Mouse (Mus musculus) kidney, adult 8-10 months (tissue): ENCODE results near the gene Pafah1b2.
A peak's percentile ranks its signal among the peaks of the same experiment; 100 is the strongest.

ENCODE experiments used
- DNase-seq, 2 experiments: peaks; one replicate each; pipeline ENCODE4 v3.0.0; 2022

The Pafah1b2 gene

DNA sequence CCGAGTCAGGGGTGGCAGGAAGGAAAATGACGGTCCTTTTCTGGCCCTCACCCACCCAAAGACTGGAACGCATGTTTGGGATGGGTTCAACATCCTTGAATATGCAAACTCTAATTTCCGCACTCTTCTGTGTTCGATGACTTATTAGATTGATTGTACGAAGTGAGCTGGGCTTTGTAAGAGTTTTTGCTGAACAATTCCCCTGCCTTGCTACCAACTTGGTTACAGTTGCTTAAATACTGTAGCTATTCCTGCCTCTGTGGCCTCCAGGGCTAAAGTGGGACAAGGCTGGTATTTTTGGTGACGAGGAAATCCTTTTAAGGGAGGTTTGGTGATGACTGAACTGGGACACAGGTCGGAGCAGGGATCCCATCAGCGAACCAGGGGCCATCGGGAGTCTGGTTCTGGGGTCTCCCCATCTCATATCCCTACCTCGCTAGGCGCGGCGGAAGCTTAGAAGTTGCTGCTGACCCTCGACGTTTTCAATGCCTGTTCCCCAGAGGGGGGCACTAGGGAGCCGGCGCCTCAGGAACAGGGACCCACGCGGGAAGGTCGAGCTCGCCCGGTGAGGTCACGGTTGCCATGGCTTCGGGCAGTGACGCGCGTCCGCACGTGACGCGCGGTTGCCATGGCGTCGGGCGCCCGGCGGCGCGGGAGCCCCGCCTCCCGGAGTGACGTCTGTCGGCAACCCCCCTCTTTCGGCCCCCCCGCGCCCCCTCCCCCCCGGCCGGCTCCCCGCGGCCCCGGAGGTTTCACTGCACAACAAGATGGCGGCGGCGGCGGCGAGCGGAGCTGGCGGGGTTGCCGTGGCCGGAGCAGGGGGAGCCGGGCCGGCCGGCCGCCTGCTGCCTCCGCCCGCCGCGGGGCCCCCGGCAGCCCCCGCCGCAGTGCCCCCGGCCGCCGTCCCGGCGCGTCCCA lies at the start of gene Pafah1b2, which contains the start of gene Sik3:
Gene Pafah1b2 (minus strand): TSS at position 600 of the 918 bp plus-strand sequence.
Gene Sik3 (plus strand): TSS at position 730 of the 918 bp plus-strand sequence.
- peak; percentile 95 to 96 for DNase-seq

DNA sequence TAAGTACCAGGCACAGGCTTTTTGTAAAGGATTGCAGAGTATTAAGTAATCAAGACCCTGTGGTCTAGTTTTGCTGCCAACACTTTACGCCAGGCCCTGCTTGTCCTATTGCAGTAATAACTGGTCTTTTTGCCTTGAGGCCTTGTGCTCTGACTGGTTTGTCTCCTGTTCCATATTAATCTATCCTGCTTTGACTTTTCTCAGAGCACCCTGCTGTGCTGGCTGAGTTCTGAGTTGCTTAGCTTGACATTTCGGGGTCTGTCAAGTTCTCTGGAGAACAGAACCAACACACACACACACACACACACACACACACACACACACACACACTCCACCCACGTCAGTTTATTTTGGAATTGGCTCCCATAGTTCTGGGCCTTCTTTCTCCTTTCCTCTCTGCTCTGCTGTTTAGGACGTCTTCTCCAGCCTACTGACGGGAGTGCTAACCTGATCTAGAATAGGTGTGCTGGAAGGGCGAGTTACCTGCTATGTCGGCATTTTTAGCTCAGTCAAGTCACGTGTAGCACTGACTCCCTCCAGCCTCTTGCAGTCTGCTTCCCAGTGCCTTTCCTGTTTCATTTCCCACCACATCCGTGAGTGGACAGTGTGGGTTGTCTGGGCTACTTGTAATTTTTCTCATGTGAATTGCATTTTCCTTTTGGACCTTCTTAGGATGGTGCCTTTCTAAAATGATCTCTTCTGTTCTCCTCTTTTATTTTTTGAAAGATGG lies 49.4 kb upstream of the Pafah1b2 start:
- DNase-seq, result peak; percentile 38 to 45

DNA sequence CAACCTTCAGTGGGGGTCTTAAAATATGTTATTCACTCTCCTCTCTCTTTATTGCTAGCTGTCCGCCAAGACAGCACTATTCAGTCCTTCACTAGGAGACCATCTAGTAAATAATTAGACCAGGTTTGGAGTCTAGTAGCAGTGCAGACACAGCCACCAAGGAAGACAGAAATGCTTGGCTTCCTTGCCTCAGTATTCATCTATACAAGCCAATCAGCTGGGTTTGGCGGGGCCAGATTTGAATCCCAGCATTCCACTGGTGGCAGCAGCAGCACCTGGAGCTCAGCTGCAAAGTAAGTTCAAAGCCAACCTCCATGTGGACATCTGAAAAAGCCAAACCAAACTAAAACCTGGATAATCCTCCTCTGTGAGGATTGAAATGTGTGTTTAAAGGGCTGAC lies 47.8 kb upstream of the Pafah1b2 start:
- peak in 1 of 2 experiments; percentile 29 for DNase-seq

DNA sequence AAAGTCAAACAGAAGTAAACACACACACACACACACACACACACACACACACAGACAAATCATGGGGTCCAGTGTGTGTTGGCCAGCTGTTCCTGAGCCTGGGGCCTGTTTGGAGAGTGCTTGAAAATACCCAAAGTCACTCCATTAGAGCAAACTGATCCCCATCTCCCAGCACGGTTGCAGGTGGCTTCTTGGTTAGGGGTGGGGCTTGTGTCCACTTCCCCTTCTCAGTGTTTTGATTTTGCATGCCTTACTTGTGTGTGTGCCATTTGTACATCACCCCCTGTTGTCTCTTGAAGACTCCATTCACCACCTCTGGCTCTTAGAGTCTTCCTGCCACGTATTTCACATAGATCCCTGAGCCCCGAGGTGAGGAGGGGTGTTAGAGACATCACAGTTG lies 45.6 kb upstream of the Pafah1b2 start:
- no peak for DNase-seq

DNA sequence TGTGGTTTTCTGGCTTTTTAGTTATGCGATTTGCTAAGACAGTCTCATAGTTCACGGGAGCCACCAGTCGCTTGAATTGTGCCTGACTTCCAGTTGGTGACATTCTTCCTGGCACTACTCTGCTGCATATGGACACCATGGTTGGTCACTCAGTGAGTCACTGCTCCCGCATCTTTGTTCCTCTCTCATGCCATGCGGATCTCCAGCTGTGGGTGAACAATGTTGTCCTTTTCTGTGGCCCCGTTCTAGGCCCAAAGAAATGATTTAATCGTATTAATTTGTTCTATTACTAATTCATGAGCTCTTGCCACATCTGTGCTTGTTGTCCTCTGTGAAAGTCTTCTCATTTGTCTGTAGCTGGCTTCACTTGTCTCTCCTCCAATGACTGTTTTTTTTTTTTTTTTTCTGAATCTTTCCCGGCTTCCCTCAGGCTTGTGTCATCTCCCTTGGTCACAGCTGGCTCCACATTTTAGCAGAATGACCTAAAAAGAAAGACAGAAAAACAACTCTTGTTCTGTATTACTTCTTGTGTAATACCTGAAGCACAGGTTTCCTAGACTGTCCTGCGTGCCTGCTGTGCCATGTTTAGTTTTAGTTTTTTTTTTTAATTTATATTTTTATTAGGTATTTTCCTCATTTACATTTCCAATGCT lies 40.6 kb upstream of the Pafah1b2 start:
- DNase-seq, result no peak

DNA sequence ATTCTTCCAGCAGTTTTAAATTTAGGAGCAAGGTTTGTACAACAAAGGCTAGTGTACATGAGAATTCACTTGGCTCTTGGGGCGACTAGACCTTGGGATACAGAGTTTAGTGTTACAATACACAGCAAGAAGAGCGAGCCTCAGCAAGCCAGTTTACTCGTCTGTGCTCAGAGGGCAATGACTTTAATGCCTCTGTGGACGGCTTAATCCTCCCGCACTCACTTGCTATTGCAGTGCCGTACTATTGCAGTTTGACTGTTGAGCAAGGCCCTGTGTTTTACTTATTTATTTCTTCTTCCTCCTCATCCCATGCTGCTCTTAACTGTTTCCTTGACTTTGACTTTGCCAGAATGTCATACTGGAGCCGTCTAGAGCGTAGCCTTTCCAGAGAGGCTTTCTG lies 37.7 kb upstream of the Pafah1b2 start:
- no peak for DNase-seq

DNA sequence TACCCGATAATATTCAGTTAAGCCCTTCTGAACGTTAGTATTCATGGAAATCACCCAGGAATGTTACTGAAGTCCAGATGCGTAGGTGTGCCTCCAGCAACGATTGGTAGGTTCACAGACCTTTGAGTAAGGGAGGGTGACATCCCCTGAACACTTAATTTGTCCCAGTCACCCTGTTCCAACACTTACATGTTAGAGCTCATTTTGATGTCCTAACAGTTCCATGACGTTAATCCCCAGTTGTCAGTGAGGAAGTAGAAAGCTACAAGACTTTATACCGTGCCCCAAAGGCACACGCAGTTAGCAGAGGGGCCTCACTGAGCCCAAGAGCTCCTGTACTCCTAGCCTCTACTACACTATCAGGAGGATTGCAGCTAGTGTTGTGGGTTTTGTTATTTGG lies 37.0 kb upstream of the Pafah1b2 start:
- DNase-seq, result no peak

DNA sequence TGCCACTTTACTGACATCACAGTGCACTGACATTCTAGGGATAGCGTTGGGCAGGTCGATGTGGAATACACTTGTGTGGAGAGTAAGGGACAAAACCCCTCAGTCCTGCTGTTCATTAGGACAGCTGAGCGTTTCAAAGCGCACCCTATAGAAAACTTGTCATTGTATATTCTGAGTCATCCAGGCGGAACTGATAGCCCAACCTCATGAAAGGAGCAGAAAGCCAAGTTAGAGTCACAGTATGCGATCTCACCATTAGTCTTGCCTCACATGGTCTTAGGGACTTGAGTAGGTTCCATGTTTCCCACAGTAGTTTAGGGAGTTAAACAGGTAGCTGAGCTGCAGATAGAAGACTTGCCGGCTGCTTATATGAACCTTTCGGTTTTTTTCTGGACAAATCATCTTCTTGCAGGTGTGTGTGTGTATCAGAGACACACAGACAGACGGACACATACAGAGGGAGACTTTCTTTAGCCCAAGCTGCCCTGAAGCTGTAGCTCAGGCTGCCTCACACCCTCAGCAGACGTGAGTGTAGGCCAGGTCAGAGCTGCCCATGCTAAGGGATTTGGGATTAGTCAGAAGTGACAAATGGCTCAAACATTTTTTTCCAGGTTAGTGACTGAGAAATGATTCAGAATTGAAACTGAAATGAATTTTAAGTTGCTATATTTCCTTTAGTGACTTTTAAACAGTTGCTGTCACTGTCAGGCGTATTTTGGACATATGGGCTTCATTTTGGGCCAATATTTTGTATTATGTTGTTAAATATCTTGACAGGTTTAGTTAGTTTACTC lies 34.4 kb upstream of the Pafah1b2 start:
- no peak for DNase-seq

DNA sequence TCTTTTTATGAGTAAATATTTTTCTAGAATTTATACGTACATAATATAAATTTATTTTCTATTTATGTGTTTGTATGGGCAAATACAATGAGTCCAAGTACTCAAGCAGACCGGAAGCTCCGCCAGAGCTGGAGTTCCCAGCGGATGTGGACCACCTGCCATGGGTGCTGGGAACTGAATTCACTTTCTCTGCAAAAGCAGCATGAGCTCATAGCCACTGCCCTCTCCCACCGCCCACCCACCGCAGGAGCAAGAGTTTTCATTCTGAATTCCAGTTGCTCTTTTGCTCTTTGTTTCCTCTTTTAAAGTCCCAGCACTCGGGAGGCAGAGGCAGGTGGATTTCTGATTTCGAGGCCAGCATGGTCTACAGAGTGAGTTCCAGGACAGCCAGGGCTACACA lies 31.1 kb upstream of the Pafah1b2 start:
- DNase-seq, result no peak

DNA sequence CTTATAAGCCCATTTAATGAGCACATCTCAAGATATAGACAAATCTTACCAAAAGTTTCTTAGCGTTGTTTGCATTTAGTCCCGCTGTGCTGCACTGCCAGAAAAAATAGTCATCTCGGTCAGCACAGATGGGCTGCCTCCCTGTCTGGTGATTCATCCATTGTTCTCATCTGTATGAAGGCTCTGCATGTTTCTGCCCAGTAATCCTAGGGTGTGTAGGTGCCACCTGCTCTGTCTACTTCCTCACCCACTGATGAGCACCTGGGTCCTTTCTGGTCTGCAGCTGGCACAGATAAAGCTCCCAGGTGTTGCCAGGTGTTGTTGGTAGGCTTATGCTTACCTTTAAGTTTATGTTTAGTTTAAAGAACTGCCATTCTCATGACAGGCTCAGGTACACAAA lies 29.9 kb upstream of the Pafah1b2 start:
- DNase-seq, result no peak

DNA sequence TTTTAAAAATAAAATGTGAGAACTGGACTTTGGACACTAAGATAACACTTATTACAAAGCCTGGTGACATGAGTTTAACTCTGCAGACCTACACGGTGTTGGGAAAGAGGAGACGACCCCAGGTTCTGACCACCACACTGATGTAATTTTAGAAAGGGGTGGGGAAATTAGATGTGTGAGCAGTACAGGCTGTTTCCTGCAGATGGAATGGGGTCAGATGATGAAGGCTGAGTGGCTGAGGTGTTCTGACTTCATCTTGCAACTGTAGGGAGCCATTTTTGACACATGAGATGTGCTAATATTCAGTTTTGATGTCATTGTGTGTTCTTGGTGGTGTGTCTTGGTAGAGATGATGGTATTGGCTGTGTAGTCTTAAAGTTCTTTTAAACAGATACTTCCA lies 28.7 kb upstream of the Pafah1b2 start:
- DNase-seq, result no peak

DNA sequence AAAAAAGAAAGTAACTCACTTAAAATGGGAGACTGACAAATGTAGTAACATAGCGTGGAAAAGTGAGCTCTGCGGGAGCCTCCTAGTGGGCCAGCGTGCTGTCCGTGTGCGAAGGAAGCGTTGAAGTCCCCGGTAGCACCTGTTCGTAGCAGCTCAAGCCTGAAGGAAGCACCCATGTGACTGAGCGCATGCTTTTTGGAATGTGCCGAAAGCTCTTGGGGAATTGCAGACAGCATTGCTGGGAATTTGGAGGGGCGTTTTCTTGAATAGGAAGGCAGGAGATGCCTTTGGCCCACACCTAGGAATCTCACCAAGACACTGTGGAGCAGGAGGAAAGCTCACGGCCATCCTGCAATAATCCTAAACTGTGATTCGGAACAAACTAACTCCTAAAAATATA lies 26.3 kb upstream of the Pafah1b2 start:
- DNase-seq, result peak in 1 of 2 experiments; percentile 28

DNA sequence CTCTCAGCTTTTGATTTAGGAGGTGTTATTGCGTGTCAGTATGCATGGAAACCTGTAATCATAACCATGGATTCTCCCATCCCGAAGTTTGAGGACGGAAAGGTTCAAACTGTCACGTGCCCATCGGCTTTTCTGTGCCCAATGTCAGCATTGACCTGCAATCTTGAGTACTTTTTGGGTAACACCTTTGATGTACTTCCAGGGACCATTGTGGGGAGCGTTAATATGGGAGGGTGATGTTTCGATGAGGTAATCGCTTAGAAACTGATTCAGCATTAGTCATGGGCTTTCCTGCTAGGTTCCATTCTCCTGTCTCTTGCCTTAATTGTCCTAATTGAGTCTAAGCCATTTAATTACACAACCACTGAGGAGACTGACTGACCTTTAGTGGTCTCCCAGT lies 24.4 kb upstream of the Pafah1b2 start:
- DNase-seq, result no peak

DNA sequence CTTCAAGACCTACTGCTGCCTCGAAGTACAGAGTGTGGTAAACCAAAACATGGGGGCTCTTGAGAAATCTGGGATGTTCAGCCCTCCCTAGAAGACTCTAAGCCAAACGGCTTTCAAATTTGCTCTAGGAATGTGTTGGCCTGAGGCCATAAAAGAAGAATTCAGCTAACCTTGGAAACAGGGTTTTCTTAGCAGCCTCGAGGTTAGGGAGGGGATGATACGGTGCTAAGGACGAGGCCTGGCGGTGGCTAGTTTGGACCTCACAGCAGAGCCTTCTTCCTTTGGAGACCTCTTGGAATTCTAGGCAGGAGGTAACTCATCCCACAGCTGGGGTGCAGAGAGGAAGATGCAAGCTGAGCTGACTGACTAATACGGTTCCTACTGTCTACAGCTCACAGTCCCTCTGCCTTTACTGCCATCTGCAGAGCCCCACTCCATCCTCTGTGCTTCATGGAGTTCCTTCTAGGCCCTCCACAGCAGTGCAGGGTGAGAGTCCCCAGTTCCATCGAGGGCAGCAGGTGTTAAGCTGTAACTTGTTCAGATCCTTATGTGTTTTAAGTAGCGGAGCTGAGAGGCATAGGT lies 22.9 kb upstream of the Pafah1b2 start:
- peak in 1 of 2 experiments; percentile 28 for DNase-seq

DNA sequence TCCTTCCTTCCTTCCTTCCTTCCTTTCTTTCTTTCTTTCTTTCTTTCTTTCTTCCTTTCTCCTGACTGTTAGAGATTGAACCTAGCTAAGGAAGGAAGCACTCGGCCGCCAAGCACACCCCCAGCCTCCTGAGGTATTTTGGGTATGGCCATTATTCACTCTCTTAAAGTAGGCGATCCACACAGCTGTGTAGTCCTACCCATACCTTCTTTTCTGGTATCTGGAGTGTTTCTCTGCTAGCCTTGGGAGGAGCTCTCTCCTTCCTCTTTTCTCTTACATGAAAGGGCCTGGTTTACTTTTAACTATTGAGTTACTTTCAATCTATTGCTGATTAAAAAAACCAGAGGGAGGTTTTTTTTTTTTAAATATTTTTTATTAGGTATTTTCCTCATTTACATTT lies 21.4 kb upstream of the Pafah1b2 start:
- no peak for DNase-seq

DNA sequence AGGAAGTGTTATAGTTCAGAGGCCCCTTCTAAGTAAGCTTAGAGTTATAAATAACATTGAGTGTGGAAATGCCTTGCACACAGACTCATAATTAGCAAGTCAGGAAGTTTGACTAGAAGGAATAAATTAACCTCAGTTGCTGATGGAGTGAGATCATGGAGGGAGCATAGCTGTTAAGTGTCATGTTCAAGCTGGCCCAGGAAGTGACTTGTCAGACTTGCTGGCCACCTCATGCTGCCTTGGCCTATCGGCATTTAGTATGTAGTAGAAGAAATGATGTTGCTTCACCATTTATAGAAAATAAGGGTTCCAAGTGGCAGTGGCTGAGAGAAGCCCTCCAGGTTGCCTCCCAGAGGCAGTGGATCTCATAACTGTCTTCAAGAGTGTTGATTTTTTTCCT lies 20.6 kb upstream of the Pafah1b2 start:
- no peak for DNase-seq

DNA sequence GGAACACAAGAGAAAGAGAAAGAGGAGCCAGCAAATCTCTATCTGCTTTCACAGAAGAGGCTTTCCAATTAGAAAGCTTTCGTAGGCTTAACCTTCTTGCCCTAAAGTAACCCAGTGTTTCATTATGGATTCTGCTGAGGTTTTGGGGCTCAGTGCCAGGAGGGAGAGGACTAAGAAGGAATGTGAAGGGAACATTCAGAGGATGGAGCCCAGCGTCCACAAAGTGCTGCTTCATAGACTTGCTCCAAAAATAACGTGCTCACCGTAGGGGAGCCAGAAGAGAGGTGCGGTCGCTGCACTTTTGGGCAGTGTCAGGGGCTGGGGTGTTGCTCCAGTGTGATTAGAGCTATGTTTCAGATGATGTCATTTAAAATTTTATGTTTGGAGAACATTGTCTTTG lies 19.7 kb upstream of the Pafah1b2 start:
- DNase-seq, result peak; percentile 64 to 70

DNA sequence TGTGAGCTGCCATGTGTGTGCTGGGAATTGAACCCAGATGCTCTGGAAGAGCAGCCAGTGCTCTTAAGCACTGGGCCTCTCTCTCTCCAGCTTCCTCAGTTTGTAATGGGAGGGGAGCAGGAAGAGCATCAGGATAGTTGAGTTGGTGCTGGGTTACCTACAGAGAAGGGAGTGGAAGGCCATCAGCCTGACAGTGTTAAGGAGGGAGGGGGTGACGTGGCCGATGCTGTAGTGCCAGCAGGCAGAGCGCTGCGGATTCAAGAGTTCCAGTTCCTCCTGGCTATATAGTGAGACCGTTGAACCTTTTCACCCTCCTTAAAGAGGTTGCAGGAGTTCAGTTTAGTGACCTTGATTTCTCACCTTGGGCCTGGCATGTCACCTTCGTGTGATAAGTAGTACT lies 18.5 kb upstream of the Pafah1b2 start:
- DNase-seq, result no peak

DNA sequence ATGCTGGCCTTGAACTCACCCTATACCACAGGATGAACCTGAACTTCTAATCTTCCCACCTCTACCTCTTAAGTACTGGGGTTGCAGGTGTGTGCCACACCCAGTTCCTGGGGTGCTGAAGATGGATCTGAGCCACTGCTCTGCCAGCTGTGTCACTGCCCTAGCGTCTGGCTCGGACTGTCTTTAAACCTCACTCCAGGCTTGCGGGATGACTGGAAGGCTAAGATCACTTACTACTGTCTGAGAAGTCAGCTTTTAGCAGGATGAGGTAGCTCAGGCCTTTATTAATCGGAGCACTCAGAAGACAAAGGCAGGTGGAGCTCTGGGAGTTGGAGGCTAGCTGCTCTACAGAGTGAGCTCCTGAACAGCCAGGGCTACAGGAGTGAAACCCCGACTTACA lies 17.7 kb upstream of the Pafah1b2 start:
- no peak for DNase-seq

DNA sequence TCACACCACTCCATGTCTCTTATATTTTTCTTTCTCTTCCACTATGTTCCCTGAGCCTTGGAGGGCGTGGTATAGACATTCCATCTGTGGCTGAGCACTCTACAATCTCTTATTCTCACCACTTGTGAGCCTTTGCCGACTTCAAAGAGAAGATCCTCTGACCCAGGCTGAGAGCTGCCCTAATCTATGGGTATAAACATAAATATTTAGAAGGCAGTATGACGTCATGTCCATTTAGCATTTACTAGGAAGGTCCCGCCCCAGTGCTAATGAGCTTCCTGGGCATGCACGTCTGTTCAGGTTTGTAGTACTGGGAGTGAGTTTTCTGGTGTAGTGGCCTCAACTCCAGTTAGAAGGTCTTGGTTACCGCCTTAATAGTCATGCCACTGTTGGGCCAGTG lies 17.0 kb upstream of the Pafah1b2 start:
- DNase-seq, result no peak

DNA sequence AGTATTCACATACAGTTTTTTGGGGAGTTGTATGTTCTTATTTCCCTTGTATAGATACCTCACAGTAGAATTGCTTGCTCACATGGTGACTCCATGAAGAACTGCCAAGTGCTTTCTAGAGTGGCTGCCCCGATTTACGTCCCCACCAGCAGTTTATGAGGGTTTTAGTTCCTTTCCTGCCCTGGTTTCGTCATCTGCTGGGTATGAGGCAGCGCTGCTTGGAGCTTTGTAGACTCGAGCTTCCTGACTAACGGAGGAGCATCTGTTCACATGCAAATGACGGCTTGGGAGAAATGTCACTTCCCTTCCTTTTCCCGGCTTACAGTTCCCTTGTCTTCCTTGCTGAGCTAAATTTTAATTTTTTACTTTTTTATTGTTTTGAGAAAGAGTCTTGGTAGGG lies 15.5 kb upstream of the Pafah1b2 start:
- no peak for DNase-seq
